Mouse (Mus musculus) megakaryocyte, embryonic 14.5 days (primary cell): ENCODE results near the gene Brat1. TPM values are rescaled to one million over a fixed set of nuclear protein-coding genes. Genes with fewer than 3 reads are reported as not detected.

ENCODE experiments used
- H3K27me3 ChIP-seq: replicated peaks from 2 replicates; pipeline ENCODE3; 2012; ENCODE audit warnings: inconsistent platforms
- H3K36me3 ChIP-seq: replicated peaks from 2 replicates; pipeline ENCODE3; 2012; ENCODE audit warnings: low read length, inconsistent platforms, mixed read lengths
- H3K4me1 ChIP-seq: 2 replicates; pipeline ENCODE4 v1.6.1; 2012; ENCODE audit warnings: inconsistent platforms
- H3K4me3 ChIP-seq: replicated peaks from 2 replicates; pipeline ENCODE3; 2012; ENCODE audit warnings: moderate library complexity, mild to moderate bottlenecking, inconsistent platforms
- H3K9me3 ChIP-seq: 2 replicates; pipeline ENCODE4 v1.6.1; 2012; ENCODE audit warnings: inconsistent platforms
- FLI1 ChIP-seq: IDR thresholded peaks from 2 replicates; pipeline ENCODE4 v1.6.1; 2012; ENCODE audit warnings: low read length, inconsistent platforms, mixed read lengths
- GATA1 ChIP-seq: IDR thresholded peaks from 3 replicates; pipeline ENCODE4 v1.6.1; 2012; ENCODE audit warnings: mixed read lengths, low read length, inconsistent platforms, borderline replicate concordance
- polyA plus RNA-seq: library from polyadenylated mRNA; stranded (reverse); fragments of >175 nt; gene quantifications from 2 replicates; pipeline ENCODE4 v1.2.3, GENCODE M21; 2012; ENCODE audit warnings: low replicate concordance; ENCODE audit not compliant: insufficient read depth

The Brat1 gene
- polyA plus RNA-seq, 1 experiment, result 15.6 TPM

- peaks cover 10% of the 10 kb centered on the region; the same call in 1 of the 2 replicates for H3K9me3 ChIP-seq
- H3K4me3 ChIP-seq, result peak within 1 kb of the TSS; percentile 42
- TF ChIP-seq GATA1 (no peak), FLI1 (no peak)
- H3K4me1 ChIP-seq, result peaks cover 37% of the 10 kb centered on the region
- H3K27me3 ChIP-seq, result peaks cover 50% of the 10 kb centered on the region
- peaks cover 14% of the 10 kb centered on the region for H3K36me3 ChIP-seq
Observed at GRCm38 (mm10) chr5:140723822-140724221, 19.0 kb downstream of the Brat1 start, which contains the start of gene Amz1. Amz1 (plus strand) TSS chr5:140724127.

GRCm38 (mm10) chr5:140726062-140726839 is 21.4 kb downstream of the Brat1 start:
- no peaks in the 10 kb centered on the region for H3K9me3 ChIP-seq
- TF ChIP-seq FLI1, result no peak
- no peak for TF ChIP-seq GATA1
- H3K4me3 ChIP-seq, result no peak overlapping the region
- peaks cover 51% of the 10 kb centered on the region for H3K27me3 ChIP-seq
- H3K4me1 ChIP-seq, result peaks cover 43% of the 10 kb centered on the region
- no peaks in the 10 kb centered on the region for H3K36me3 ChIP-seq

GRCm38 (mm10) chr5:140726946-140727740 is 22.3 kb downstream of the Brat1 start:
- Histone ChIP-seq H3K27me3 (peaks cover 48% of the 10 kb centered on the region), H3K4me3 (peak overlapping the region; percentile 51), H3K9me3 (no peaks in the 10 kb centered on the region), H3K4me1 (peaks cover 49% of the 10 kb centered on the region), H3K36me3 (no peaks in the 10 kb centered on the region)
- TF ChIP-seq GATA1, result no peak
- TF ChIP-seq FLI1, result no peak

GRCm38 (mm10) chr5:140731040-140731797 is 26.4 kb downstream of the Brat1 start:
- TF ChIP-seq FLI1 (no peak), GATA1 (no peak)
- Histone ChIP-seq H3K36me3 (no peaks in the 10 kb centered on the region), H3K4me1 (peaks cover 60% of the 10 kb centered on the region), H3K4me3 (no peak overlapping the region), H3K27me3 (peaks cover 29% of the 10 kb centered on the region), H3K9me3 (0 out of 2 replicates have a peak, but pooled peaks cover 3% of the 10 kb centered on the region)

GRCm38 (mm10) chr5:140732195-140732594 is 27.4 kb downstream of the Brat1 start:
- Histone ChIP-seq H3K9me3 (0 out of 2 replicates have a peak, but pooled peaks cover 3% of the 10 kb centered on the region), H3K4me1 (peaks cover 60% of the 10 kb centered on the region), H3K27me3 (peaks cover 31% of the 10 kb centered on the region), H3K4me3 (no peak overlapping the region), H3K36me3 (no peaks in the 10 kb centered on the region)
- TF ChIP-seq FLI1 (no peak), GATA1 (no peak)

GRCm38 (mm10) chr5:140733336-140733735 is 28.5 kb downstream of the Brat1 start:
- H3K27me3 ChIP-seq, result peaks cover 34% of the 10 kb centered on the region
- H3K36me3 ChIP-seq, result no peaks in the 10 kb centered on the region
- H3K4me3 ChIP-seq, result no peak overlapping the region
- peaks cover 65% of the 10 kb centered on the region for H3K4me1 ChIP-seq
- H3K9me3 ChIP-seq, result 0 out of 2 replicates have a peak, but pooled peaks cover 3% of the 10 kb centered on the region
- TF ChIP-seq FLI1 (no peak), GATA1 (no peak)

GRCm38 (mm10) chr5:140735297-140735696 is 30.5 kb downstream of the Brat1 start:
- Histone ChIP-seq H3K4me1 (peaks cover 67% of the 10 kb centered on the region), H3K9me3 (0 out of 2 replicates have a peak, but pooled peaks cover 3% of the 10 kb centered on the region), H3K27me3 (peaks cover 41% of the 10 kb centered on the region), H3K36me3 (no peaks in the 10 kb centered on the region), H3K4me3 (peak overlapping the region; percentile 90)
- TF ChIP-seq GATA1 (no peak), FLI1 (no peak)

GRCm38 (mm10) chr5:140736166-140736565 is 31.4 kb downstream of the Brat1 start:
- Histone ChIP-seq H3K27me3 (peaks cover 41% of the 10 kb centered on the region), H3K36me3 (no peaks in the 10 kb centered on the region), H3K4me3 (peak overlapping the region; percentile 90), H3K9me3 (0 out of 2 replicates have a peak, but pooled peaks cover 3% of the 10 kb centered on the region), H3K4me1 (peaks cover 61% of the 10 kb centered on the region)
- no peak for TF ChIP-seq FLI1
- no peak for TF ChIP-seq GATA1

- Histone ChIP-seq H3K36me3 (no peaks in the 10 kb centered on the region), H3K9me3 (no peaks in the 10 kb centered on the region), H3K4me3 (peak overlapping the region; percentile 44), H3K4me1 (peaks cover 49% of the 10 kb centered on the region), H3K27me3 (peaks cover 44% of the 10 kb centered on the region)
- TF ChIP-seq GATA1, result no peak
- no peak for TF ChIP-seq FLI1
Observed at GRCm38 (mm10) chr5:140739813-140740212, 35.0 kb downstream of the Brat1 start.

- H3K27me3 ChIP-seq, result peaks cover 34% of the 10 kb centered on the region
- TF ChIP-seq GATA1 (no peak), FLI1 (no peak)
- no peak overlapping the region for H3K4me3 ChIP-seq
- no peaks in the 10 kb centered on the region for H3K36me3 ChIP-seq
- no peaks in the 10 kb centered on the region for H3K9me3 ChIP-seq
- peaks cover 37% of the 10 kb centered on the region for H3K4me1 ChIP-seq
Observed at GRCm38 (mm10) chr5:140741040-140741439, 36.2 kb downstream of the Brat1 start.
